Mouse (Mus musculus) heart, embryonic 11.5 days (tissue): ENCODE results near the gene Samm50. TPM values are rescaled to one million over a fixed set of nuclear protein-coding genes. Genes with fewer than 3 reads are reported as not detected.
"Not testable (repeated sequence)": the region's sequence is repeated elsewhere in the genome, so short reads cannot be mapped to it uniquely, and the experiment has no call there.

Experiments used
- ATAC-seq: fragments of 200-750 bp; cut with Nextera tagmentation; replicated peaks from 2 replicates; pipeline ENCODE4 v1.8.0; 2017; ENCODE audit warnings: moderate library complexity; ENCODE audit not compliant: insufficient number of reproducible peaks, low FRiP score, low TSS enrichment
- H3K27ac ChIP-seq: fragments of 300-500 bp; sonication (generic); 2 replicates; pipeline ENCODE4 v1.5.1; 2014; ENCODE audit warnings: mild to moderate bottlenecking, low read depth, low read length
- H3K27me3 ChIP-seq: fragments of 300-500 bp; sonication (generic); 2 replicates; pipeline ENCODE4 v1.6.1; 2014; ENCODE audit warnings: mild to moderate bottlenecking, low read length, mixed read lengths; ENCODE audit not compliant: control insufficient read depth, insufficient read depth
- H3K36me3 ChIP-seq: fragments of 300-500 bp; sonication (generic); 2 replicates; pipeline ENCODE4 v1.6.1; 2014; ENCODE audit warnings: mild to moderate bottlenecking, low read length, moderate library complexity, mixed read lengths; ENCODE audit not compliant: control insufficient read depth, insufficient read depth
- H3K4me1 ChIP-seq: fragments of 300-500 bp; sonication (generic); 2 replicates; pipeline ENCODE4 v1.6.1; 2014; ENCODE audit warnings: low read length; ENCODE audit not compliant: control insufficient read depth, insufficient read depth
- H3K4me2 ChIP-seq: fragments of 300-500 bp; sonication (generic); 2 replicates; pipeline ENCODE4 v1.6.1; 2014; ENCODE audit warnings: mild to moderate bottlenecking, moderate library complexity
- H3K4me3 ChIP-seq: fragments of 300-500 bp; sonication (generic); 2 replicates; pipeline ENCODE4 v1.5.1; 2014; ENCODE audit warnings: low read depth, low read length
- H3K9ac ChIP-seq: fragments of 300-500 bp; sonication (generic); 2 replicates; pipeline ENCODE4 v1.6.1; 2014; ENCODE audit warnings: mild to moderate bottlenecking, low read depth, low read length, moderate library complexity
- H3K9me3 ChIP-seq: fragments of 300-500 bp; sonication (generic); replicated peaks from 2 replicates; pipeline ENCODE4 v1.6.1; 2016; ENCODE audit warnings: low read length; ENCODE audit not compliant: control insufficient read depth
- WGBS: fragments of 180-500 bp; shearing (Covaris S2); extraction: QIAGEN DNeasy Blood & Tissue Kit; methylation state at CpG from one replicate; pipeline ENCODE4 v1.1.7; 2014; ENCODE audit not compliant: insufficient replicate concordance; 5-methylcytosine and 5-hydroxymethylcytosine counted together
- polyA plus RNA-seq: library from polyadenylated mRNA; unstranded; fragments of >200 nt; fragmentation: Nextera tagmentation; extraction: Ambion mirVana; gene quantifications from 2 replicates; pipeline ENCODE4 v1.2.1, GENCODE M21; 2014

Samm50 gene
- polyA plus RNA-seq, result 75.9 and 95.7 TPM in 2 replicates

DNA sequence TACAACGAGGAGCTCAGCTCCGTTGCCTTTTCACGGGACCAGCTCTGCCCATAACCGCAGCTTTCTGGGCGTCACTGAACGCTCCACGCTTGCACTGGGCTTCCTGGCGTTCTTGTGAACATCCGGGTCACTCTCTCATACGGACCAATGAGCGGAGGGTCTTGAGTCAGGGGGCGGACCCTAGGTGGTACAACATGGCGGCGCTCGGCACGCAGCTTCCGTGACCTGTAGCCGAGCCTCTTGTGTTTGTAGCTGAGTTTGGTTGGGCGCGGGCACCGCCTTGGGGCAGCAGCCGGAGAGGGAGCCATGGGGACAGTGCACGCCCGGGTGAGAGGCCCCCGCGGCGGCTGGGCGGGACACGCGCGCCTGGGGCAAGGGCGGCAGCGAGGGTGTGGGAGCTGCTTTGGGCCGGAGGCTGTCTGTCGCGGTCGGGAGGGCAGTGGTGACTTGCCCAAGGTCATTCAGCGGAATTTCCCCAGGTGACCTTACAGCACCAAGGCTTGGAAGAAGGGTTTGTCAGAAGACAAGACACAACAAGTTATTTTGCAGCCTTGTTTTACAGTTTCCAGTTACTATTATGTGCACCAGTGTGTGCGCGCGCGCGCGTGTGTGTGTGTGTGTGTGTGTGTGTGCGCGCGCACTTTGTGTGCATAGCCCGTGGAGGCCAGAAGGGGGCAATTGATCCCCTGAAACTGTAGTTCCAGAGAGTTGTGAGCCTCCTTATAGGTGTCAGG lies at the start of gene Samm50:
Gene Samm50 (plus strand): TSS at position 184 of the 734 bp plus-strand sequence.
- H3K4me1 ChIP-seq, result 0 out of 2 replicates have a peak, but pooled peaks cover 4% of the 10 kb centered on the region
- no peaks in the 10 kb centered on the region for H3K27me3 ChIP-seq
- no peaks in the 10 kb centered on the region; the same call in 1 of the 2 replicates for H3K36me3 ChIP-seq
- H3K27ac ChIP-seq, result peak within 1 kb of the TSS; percentile 97
- H3K9me3 ChIP-seq, result no peaks in the 10 kb centered on the region
- H3K4me2 ChIP-seq, result peak within 1 kb of the TSS; percentile 83
- peak within 1 kb of the TSS; percentile 94 for H3K4me3 ChIP-seq
- 2% methylated on average over 48 of the region's 48 CpGs for WGBS
- ATAC-seq, result peak; percentile 97
- H3K9ac ChIP-seq, result peak within 1 kb of the TSS; percentile 94

DNA sequence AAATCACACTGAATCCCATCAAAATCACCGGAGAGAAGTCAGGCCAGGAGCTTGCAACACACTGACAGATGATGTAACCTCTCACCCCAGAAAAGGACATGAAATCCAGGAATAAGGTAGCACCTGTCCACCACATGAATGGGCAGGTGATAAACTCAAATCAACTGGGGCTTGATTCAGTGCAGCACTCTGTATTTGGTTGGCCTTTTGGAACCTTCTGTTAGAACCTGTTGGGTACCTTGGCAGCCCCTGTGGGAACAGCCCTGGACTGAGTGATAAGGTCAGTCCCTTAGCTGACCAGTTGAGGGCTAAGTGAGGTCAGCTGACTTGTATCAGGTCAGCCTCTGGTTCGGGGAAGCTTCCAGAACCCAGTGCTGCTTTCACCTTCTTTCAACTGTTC lies 35.9 kb upstream of the Samm50 start:
- 75% methylated on average over 2 of the region's 2 CpGs for WGBS
- ATAC-seq, result no peak
- Histone ChIP-seq H3K4me3 (no peak overlapping the region), H3K4me1 (no peaks in the 10 kb centered on the region), H3K9me3 (no peaks in the 10 kb centered on the region), H3K36me3 (no peaks in the 10 kb centered on the region), H3K4me2 (no peak overlapping the region), H3K27me3 (no peaks in the 10 kb centered on the region), H3K9ac (no peak overlapping the region), H3K27ac (no peak overlapping the region)

DNA sequence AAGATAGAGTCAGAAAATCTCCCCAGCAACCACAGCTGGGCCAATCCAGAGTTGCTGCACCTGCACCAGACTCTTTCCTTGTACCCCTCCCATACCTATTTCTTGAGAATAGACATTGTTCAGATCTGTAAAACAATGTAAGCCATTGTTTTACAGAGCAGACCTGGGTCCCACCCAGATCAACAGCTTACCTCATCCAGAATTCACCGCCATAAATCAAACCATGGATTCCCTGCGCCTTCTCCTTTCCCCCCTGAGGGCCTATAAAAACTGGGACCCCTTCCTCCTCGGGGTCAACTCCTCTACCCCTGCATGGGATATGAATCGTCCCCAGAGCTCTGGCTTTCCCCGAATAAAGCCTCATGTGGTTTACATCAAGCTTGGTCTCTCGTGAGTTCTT lies 34.5 kb upstream of the Samm50 start:
- not testable (repeated sequence) for H3K9me3 ChIP-seq, H3K4me3 ChIP-seq, ATAC-seq, H3K27me3 ChIP-seq, H3K4me1 ChIP-seq, H3K27ac ChIP-seq, H3K4me2 ChIP-seq, H3K9ac ChIP-seq, H3K36me3 ChIP-seq
- WGBS, result 82% methylated on average over 6 of the region's 6 CpGs

DNA sequence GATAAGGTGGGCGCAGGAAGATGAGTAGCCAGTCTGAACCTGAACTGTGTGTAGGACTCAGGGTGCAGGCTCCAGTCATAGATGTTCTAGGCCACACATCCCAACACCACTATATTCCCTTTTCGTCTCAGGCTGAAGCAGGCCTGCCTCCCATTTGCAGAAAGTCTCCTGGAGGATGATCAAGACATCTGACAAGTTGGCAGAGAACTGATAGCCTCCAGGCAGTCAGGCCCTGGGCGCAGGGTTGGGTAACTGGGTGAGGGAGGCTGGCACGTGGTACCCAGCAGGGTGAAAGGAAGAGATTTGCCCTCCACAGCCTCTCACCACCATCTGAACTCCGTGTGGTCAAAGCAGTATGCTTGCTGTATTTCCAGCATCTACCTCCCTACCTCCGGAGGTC lies 30.2 kb upstream of the Samm50 start:
- ATAC-seq, result no peak
- Histone ChIP-seq H3K4me2 (no peak overlapping the region), H3K4me1 (no peaks in the 10 kb centered on the region), H3K27me3 (no peaks in the 10 kb centered on the region), H3K4me3 (no peak overlapping the region), H3K9ac (no peak overlapping the region), H3K9me3 (no peaks in the 10 kb centered on the region), H3K27ac (no peak overlapping the region), H3K36me3 (no peaks in the 10 kb centered on the region)
- 73% methylated on average over 6 of the region's 6 CpGs for WGBS

DNA sequence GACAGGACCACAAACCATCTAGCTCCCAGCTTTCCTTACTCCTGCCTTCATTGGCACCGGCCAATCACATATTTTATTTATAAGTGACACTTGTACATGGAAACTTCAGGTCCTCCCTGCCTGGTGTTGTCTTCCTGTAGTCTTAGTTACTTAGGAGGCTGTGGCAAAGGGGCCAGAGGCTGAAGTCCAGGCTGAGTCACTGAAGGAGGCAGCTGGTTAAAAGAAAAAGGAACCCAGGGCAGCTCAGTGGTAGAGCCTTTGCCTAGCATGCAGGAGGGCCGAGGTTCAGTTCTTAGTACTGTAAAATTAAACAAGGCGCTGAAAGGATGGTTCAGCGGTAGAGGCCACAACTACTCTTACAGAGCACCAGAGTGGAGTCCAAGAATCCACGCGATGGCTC lies 25.2 kb upstream of the Samm50 start:
- H3K4me3 ChIP-seq, result no peak overlapping the region
- H3K4me2 ChIP-seq, result no peak overlapping the region
- no peak overlapping the region for H3K9ac ChIP-seq
- H3K36me3 ChIP-seq, result no peaks in the 10 kb centered on the region
- H3K4me1 ChIP-seq, result peaks cover 10% of the 10 kb centered on the region; the same call in 1 of the 2 replicates
- WGBS, result 66% methylated on average over 6 of the region's 6 CpGs
- H3K9me3 ChIP-seq, result no peaks in the 10 kb centered on the region
- peaks cover 11% of the 10 kb centered on the region for H3K27me3 ChIP-seq
- no peak for ATAC-seq
- no peak overlapping the region for H3K27ac ChIP-seq

DNA sequence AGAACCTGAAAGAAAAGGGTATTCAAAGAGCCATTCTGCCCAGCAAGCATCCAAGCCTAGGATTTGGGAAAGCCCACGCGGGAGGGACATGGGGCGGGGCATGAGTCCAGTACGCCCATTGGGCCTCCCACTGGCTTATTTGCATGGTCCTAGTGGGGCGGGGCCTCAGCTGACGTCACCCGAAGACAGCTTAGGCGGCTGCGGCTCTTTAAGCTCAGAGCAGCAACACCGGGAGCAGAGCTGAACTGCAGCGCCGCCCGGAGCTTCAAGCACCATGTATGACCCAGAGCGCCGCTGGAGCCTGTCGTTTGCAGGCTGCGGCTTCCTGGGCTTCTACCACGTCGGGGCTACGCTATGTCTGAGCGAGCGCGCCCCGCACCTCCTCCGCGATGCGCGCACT lies 24.4 kb upstream of the Samm50 start, which contains the start of gene Pnpla3:
Gene Pnpla3 (plus strand): TSS at position 238 of the 400 bp plus-strand sequence.
- H3K9ac ChIP-seq, result peak within 1 kb of the TSS; percentile 60; the same call in 1 of the 2 replicates
- H3K36me3 ChIP-seq, result no peaks in the 10 kb centered on the region
- H3K4me3 ChIP-seq, result peak within 1 kb of the TSS; percentile 55
- peaks cover 10% of the 10 kb centered on the region; the same call in 1 of the 2 replicates for H3K4me1 ChIP-seq
- peak; percentile 92 for ATAC-seq
- no peaks in the 10 kb centered on the region for H3K9me3 ChIP-seq
- WGBS, result under 1% methylated on average over 28 of the region's 28 CpGs
- H3K27me3 ChIP-seq, result peaks cover 11% of the 10 kb centered on the region
- H3K4me2 ChIP-seq, result peak within 1 kb of the TSS; percentile 97
- no peak within 1 kb of the TSS for H3K27ac ChIP-seq

DNA sequence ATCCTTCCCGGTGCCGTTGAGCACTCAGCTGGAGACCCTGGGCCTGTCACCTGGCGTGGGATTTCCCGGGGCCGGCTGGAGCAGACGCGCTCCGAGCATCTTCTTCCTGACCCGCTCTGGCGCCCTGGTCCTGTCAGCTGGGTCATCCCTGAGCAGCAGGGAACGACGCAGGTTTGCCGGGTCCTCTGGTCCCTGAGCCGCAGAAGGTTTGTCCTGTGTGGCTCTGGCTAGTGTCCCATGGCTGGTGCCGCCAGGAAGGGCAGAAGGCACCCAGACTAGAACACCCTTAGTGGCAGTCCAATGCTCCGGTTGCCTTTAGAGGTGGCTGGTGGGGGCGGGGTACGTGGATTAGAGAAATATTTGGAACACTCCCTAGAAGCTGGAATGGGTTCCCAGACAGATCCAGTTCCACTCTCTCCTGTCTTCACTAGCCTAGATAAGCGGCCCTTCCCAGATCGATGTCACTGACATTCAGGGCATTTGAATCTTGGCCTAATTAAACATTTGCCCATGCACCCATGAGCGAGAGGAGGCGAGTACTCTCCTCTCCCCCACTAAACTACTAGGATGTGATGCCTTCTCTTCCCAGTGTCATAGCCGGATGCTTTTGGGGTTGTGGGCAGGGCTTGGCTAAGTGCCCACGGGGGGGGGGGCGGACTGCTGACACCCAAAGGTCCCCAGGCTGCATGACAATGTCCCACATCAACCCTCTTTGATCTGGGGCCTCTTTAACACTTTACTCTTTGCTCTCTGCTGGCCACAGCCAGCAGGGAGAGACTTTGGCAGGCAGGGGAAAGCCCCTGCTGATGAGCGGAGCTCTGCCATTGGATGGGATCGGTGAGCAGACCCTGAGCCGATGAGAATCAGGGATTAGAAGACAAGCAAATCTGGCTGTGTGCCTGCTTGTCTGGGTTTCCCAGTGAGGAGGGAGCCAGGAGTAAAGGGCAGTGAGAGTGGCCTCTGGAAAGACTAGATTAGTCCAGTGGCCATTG lies 23.6 kb upstream of the Samm50 start:
- Histone ChIP-seq H3K27ac (no peak overlapping the region), H3K36me3 (no peaks in the 10 kb centered on the region), H3K9me3 (no peaks in the 10 kb centered on the region), H3K4me1 (peaks cover 10% of the 10 kb centered on the region; the same call in 1 of the 2 replicates), H3K27me3 (peaks cover 11% of the 10 kb centered on the region), H3K4me3 (peak overlapping the region; percentile 55), H3K9ac (peak overlapping the region; percentile 60; the same call in 1 of the 2 replicates), H3K4me2 (peak overlapping the region; percentile 97)
- WGBS, result 1% methylated on average over 28 of the region's 28 CpGs
- peak; percentile 21; the same call in 1 of the 2 replicates for ATAC-seq

DNA sequence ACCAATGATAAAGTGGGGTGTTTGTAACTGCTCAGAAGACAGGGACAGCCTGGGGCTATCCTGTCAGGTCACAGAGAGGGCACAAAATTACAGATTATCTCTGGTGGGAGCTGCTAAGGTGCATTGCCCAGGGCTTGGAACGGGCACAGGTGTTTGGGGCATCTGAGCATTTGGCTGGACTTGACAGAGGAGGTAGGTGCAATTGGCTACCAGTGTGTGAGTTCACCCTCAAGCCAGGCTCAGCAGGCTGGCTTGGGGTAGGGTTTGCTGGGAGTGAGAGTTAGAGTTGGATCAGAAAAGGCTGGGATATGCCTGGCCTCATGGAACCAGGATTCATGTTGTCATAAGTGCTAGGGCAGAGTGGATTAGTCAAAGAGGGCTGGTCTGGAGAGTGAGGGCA lies 22.5 kb upstream of the Samm50 start:
- H3K9ac ChIP-seq, result no peak overlapping the region
- ATAC-seq, result no peak
- WGBS, result 75% methylated on average over 1 of the region's 1 CpGs

More for the DNA sequence above, 22.5 kb upstream of the Samm50 start:
- H3K27me3 ChIP-seq, result peaks cover 11% of the 10 kb centered on the region
- no peaks in the 10 kb centered on the region for H3K36me3 ChIP-seq
- H3K4me2 ChIP-seq, result no peak overlapping the region
- H3K4me3 ChIP-seq, result no peak overlapping the region
- H3K27ac ChIP-seq, result no peak overlapping the region
- peaks cover 10% of the 10 kb centered on the region; the same call in 1 of the 2 replicates for H3K4me1 ChIP-seq
- no peaks in the 10 kb centered on the region for H3K9me3 ChIP-seq
